Mouse (Mus musculus) urinary bladder, postnatal 36 days (tissue): ENCODE data around the gene H2-T22.

Experiments
- DNase-seq, 2 experiments: peaks; one replicate each; pipeline ENCODE4 v3.0.0; 2022; ENCODE audit warnings: low spot score in 2 of 2, mixed read lengths in 1 of 2

The H2-T22 gene

DNA sequence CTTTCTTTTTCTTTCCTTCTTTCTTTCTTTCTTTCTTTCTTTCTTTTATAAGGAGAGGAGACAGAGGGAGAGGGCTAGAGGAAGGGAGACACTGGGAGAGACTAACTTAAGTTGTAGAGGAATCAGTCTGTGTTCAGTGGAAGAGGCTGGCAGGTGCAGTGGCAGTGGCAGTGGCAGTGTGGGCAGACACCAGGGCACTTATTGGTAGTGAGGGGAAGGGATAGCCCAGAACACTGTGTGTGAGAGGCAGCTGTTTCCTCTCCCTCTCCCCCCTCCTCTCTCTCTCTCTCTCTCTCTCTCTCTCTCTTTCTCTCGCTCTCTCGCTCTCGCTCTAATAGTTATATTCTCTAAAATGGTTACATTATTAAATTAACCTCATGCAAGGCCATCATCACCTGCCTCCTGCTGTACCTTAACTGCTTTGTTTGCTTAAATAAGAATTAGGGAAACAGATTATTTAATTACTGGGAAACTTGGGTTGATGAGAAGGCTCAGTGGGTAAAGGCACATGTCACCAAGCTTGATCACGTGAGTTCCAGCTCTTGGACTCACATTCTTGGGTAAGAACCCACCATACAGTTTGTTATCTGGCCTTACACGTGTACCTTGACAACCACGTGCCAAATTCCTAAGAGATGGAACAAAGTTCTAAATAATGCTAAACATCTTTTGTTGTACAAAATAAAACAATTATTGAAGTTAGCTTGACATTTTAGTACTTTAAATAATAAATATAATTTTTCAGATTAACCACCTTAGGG, 43.8 kb downstream of the H2-T22 start:
- no peak for DNase-seq

- DNase-seq, result peak; percentile 27 to 32
Observed at GRCm38 (mm10) chr17:35997713-35998510, 44.6 kb downstream of the H2-T22 start.

- DNase-seq, result peak; percentile 96
Observed at GRCm38 (mm10) chr17:35996949-35997348, 45.6 kb downstream of the H2-T22 start.

DNA sequence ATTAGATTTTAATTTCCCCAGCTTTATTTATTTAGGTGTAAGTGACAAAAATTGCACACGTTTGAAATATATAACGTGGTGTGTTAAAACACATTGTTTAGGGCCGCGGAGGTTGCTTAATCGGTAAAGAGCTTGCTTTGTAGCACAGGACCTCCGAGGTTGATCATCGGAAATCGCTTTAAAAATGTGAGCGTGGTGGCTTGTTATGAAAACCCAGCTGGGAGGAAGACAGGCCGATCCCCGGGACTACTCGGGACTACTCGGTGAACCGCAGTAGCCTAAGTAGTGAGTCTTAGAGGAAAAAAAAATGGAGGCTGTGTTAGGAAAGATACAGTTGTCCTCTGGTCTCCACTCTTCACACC, 47.7 kb downstream of the H2-T22 start:
- no peak for DNase-seq

DNA sequence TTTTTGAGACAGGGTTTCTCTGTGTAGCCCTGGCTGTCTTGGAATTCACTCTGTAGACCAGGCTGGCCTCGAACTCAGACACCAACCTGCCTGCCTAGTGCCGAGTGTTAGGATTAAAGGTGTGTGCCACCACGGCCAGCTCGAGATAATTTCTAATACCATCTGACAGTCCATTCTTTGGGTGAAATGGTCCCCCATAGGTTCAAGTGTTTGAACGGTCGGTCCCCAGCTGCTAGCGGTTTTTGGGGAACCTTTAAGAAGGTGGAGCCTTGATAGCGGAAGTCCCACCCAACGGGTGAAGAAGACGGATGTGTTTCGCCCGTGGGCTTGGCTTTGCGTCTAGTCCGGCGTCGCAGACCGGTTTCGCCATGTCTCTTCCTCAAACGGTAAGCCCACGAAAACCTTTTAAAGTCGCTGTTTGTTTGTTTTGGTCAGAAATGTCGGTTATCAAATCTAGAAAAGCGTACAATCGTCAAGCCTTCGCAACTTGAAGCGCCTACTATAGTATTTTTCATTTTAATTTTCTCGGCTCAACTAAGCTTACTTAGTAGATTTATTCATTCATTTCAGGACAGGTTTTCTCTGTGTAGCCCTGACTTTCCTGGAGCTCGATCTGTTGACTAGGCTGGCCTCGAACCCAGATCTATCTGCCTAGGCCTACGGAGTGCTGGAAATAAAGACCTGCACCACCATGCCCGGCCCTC, 48.2 kb downstream of the H2-T22 start:
- peak; percentile 76 to 85 for DNase-seq

GRCm38 (mm10) chr17:35993675-35994074, 48.9 kb downstream of the H2-T22 start:
- peak; percentile 71 to 72 for DNase-seq

- DNase-seq, result no peak
Observed at GRCm38 (mm10) chr17:35991781-35992180, 50.8 kb downstream of the H2-T22 start.
